Mouse (Mus musculus) stomach, embryonic 14.5 days (tissue): ENCODE data around the gene Tmed3. TPM values are rescaled to one million over a fixed set of nuclear protein-coding genes. Genes with fewer than 3 reads are reported as not detected.

Experiments used
- ATAC-seq: fragments of 200-750 bp; cut with Nextera tagmentation; 2 replicates; pipeline ENCODE4 v1.8.0; 2017; ENCODE audit warnings: low read depth, moderate TSS enrichment; ENCODE audit not compliant: insufficient number of reproducible peaks, insufficient read depth, low FRiP score
- H3K27ac ChIP-seq: fragments of 300-500 bp; sonication (generic); 2 replicates; pipeline ENCODE4 v1.5.1; 2014; ENCODE audit warnings: mild to moderate bottlenecking, low read length, moderate library complexity, mixed read lengths
- H3K27me3 ChIP-seq: fragments of 300-500 bp; sonication (generic); 2 replicates; pipeline ENCODE4 v1.6.1; 2014; ENCODE audit warnings: low read length, control low read depth, mixed read lengths; ENCODE audit not compliant: control insufficient read depth, insufficient read depth
- H3K36me3 ChIP-seq: fragments of 300-500 bp; sonication (generic); 2 replicates; pipeline ENCODE4 v1.6.1; 2014; ENCODE audit warnings: mild to moderate bottlenecking, control low read depth, low read length, moderate library complexity, mixed read lengths; ENCODE audit not compliant: control insufficient read depth, insufficient read depth
- H3K4me1 ChIP-seq: fragments of 300-500 bp; sonication (generic); 2 replicates; pipeline ENCODE4 v1.6.1; 2014; ENCODE audit warnings: low read length, control low read depth, mixed read lengths; ENCODE audit not compliant: control insufficient read depth, insufficient read depth
- H3K4me2 ChIP-seq: fragments of 300-500 bp; sonication (generic); replicated peaks from 2 replicates; pipeline ENCODE4 v1.6.1; 2014; ENCODE audit warnings: low read depth, low read length, control low read depth
- H3K4me3 ChIP-seq: fragments of 300-500 bp; sonication (generic); 2 replicates; pipeline ENCODE4 v1.5.1; 2014; ENCODE audit warnings: low read depth, low read length, control low read depth
- H3K9ac ChIP-seq: fragments of 300-500 bp; sonication (generic); replicated peaks from 2 replicates; pipeline ENCODE4 v1.6.1; 2014; ENCODE audit warnings: low read depth, mild to moderate bottlenecking, control low read depth, low read length, moderate library complexity, mixed read lengths
- H3K9me3 ChIP-seq: fragments of 300-500 bp; sonication (generic); 2 replicates; pipeline ENCODE4 v1.6.1; 2016; ENCODE audit warnings: low read depth, low read length, control low read depth; ENCODE audit not compliant: control insufficient read depth
- WGBS: fragments of 180-500 bp; shearing (Covaris S2); extraction: QIAGEN DNeasy Blood & Tissue Kit; methylation state at CpG from one replicate; pipeline ENCODE4 v1.1.7; 2014; 5-methylcytosine and 5-hydroxymethylcytosine counted together
- polyA plus RNA-seq: library from polyadenylated mRNA; unstranded; fragments of >200 nt; fragmentation: Nextera tagmentation; extraction: Ambion mirVana; gene quantifications from 2 replicates; pipeline ENCODE4 v1.2.1, GENCODE M21; 2014

Gene Tmed3
- polyA plus RNA-seq, 1 experiment from 2014 or later: 121 TPM

DNA sequence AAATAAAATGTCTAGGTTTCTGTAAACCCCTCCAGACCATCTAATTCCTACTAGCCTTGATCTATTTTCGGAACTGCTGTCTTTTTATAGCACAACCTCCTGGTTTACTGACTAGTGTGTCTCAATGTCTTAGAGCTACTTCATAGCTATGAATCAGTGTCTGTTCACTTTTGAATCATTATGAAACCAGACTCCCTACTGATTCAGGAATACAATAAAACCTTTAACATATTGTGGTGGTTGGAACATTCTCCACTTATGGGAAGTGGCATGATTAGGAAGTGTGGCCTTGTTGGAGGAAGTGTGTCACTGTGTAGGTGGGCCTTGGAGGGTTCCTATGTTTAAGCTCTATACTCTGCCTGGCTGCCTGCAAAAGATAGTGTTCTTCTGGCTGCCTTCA lies 9.7 kb downstream of the Tmed3 start:
- WGBS: 91% methylated on average over 1 of the region's 1 CpGs
- peaks cover 18% of the 10 kb centered on the region for H3K36me3 ChIP-seq
- no peak for ATAC-seq
- H3K27ac ChIP-seq: no peak overlapping the region
- H3K9me3 ChIP-seq: no peaks in the 10 kb centered on the region
- H3K4me2 ChIP-seq: no peak overlapping the region
- H3K4me1 ChIP-seq: no peaks in the 10 kb centered on the region
- H3K4me3 ChIP-seq: no peak overlapping the region
- H3K9ac ChIP-seq: no peak overlapping the region
- H3K27me3 ChIP-seq: no peaks in the 10 kb centered on the region

DNA sequence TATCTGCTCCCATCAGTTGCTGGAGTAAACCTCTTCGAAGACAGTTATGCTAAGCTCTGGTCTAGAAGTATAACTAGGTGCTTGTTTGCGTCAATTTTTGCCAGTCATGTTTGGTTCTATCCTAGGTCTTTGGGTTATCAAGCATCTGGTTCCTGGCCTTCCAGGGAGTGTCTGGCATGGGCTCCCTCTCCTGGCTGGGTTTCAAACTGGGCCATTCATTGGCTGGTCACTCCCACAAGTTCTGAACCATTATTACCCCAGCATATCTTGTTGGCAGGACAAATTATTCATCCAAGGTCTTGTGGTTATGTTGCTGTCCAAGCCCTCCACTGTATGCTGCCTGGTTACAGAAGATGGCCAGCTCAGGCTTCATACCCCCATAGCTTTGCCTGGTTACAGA lies 11.2 kb downstream of the Tmed3 start:
- H3K27ac ChIP-seq: no peak overlapping the region
- H3K4me1 ChIP-seq: no peaks in the 10 kb centered on the region
- ATAC-seq: no peak
- H3K36me3 ChIP-seq: peaks cover 4% of the 10 kb centered on the region; the same call in 1 of the 2 replicates
- no peaks in the 10 kb centered on the region for H3K9me3 ChIP-seq
- no peaks in the 10 kb centered on the region for H3K27me3 ChIP-seq
- 92% methylated on average over 2 of the region's 2 CpGs for WGBS
- H3K4me3 ChIP-seq: no peak overlapping the region
- H3K9ac ChIP-seq: no peak overlapping the region
- no peak overlapping the region for H3K4me2 ChIP-seq

GRCm38 (mm10) chr9:89689179-89689578 lies 15.7 kb downstream of the Tmed3 start:
- Histone ChIP-seq H3K4me2 (no peak overlapping the region), H3K27ac (no peak overlapping the region), H3K27me3 (no peaks in the 10 kb centered on the region), H3K4me3 (no peak overlapping the region), H3K9ac (no peak overlapping the region), H3K9me3 (no peaks in the 10 kb centered on the region), H3K36me3 (no peaks in the 10 kb centered on the region), H3K4me1 (no peaks in the 10 kb centered on the region)
- ATAC-seq: no peak
- 58% methylated on average over 1 of the region's 1 CpGs for WGBS

- Histone ChIP-seq H3K4me1 (no peaks in the 10 kb centered on the region), H3K27me3 (no peaks in the 10 kb centered on the region), H3K9me3 (no peaks in the 10 kb centered on the region), H3K4me2 (no peak overlapping the region), H3K36me3 (no peaks in the 10 kb centered on the region), H3K9ac (no peak overlapping the region), H3K27ac (no peak overlapping the region), H3K4me3 (no peak overlapping the region)
- WGBS: 55% methylated on average over 10 of the region's 10 CpGs
- no peak for ATAC-seq
Measured at GRCm38 (mm10) chr9:89687503-89688226, 17.2 kb downstream of the Tmed3 start.

DNA sequence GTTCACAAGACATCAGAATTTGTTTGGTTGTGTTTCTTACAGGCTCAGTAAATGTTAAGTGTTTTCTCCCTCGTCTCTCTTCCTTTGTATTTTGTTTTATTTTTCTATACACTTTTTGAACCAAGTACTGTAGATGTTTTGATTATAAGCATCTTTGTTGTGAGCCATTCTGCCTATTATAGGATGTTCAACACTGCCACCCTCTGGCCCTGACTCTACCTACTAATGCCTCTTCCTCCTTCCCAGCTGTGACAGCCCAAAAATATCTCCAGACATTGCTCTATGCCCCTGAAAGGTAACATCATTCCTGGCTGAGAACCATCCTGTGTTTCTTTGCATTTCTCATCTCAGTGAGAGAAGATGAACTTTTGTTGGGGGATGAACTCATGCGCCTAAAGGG lies 18.6 kb downstream of the Tmed3 start:
- ATAC-seq: no peak
- H3K9me3 ChIP-seq: no peaks in the 10 kb centered on the region
- H3K4me2 ChIP-seq: no peak overlapping the region
- no peak overlapping the region for H3K27ac ChIP-seq
- no peak overlapping the region for H3K9ac ChIP-seq
- no peak overlapping the region for H3K4me3 ChIP-seq
- no peaks in the 10 kb centered on the region for H3K36me3 ChIP-seq
- 70% methylated on average over 2 of the region's 2 CpGs for WGBS
- no peaks in the 10 kb centered on the region for H3K4me1 ChIP-seq
- no peaks in the 10 kb centered on the region for H3K27me3 ChIP-seq

DNA sequence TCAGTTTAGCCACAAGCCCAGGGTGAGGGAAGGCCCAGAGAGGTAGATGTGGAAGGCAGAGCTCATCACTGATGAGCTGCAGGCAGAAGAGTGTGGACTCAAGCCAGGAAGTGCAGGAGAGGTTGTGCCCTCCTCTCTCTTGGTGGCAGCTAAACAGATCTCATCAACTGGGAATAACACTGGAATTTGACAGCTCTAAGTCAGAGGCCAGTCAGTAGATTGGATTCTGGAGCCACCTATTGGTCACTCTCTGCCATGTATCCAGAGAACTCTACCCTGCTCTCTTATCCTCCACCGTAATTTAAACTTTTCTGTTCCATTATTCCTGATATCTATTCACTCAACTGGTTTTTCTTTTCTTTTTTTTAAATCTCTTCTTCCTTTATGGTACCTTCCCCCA lies 25.9 kb downstream of the Tmed3 start:
- Histone ChIP-seq H3K36me3 (no peaks in the 10 kb centered on the region), H3K4me2 (no peak overlapping the region), H3K4me3 (no peak overlapping the region), H3K27ac (no peak overlapping the region), H3K9ac (no peak overlapping the region), H3K9me3 (no peaks in the 10 kb centered on the region), H3K4me1 (no peaks in the 10 kb centered on the region), H3K27me3 (no peaks in the 10 kb centered on the region)
- ATAC-seq: no peak; the same call in 1 of the 2 replicates
- WGBS: 51% methylated on average over 1 of the region's 1 CpGs

GRCm38 (mm10) chr9:89674014-89674618 lies 30.8 kb downstream of the Tmed3 start:
- H3K27ac ChIP-seq: no peak overlapping the region
- no peak overlapping the region for H3K4me3 ChIP-seq
- H3K36me3 ChIP-seq: no peaks in the 10 kb centered on the region
- H3K4me2 ChIP-seq: no peak overlapping the region
- H3K27me3 ChIP-seq: no peaks in the 10 kb centered on the region
- WGBS: 54% methylated on average over 3 of the region's 3 CpGs
- H3K4me1 ChIP-seq: no peaks in the 10 kb centered on the region
- peak; percentile 56; the same call in 1 of the 2 replicates for ATAC-seq
- no peak overlapping the region for H3K9ac ChIP-seq
- no peaks in the 10 kb centered on the region for H3K9me3 ChIP-seq

DNA sequence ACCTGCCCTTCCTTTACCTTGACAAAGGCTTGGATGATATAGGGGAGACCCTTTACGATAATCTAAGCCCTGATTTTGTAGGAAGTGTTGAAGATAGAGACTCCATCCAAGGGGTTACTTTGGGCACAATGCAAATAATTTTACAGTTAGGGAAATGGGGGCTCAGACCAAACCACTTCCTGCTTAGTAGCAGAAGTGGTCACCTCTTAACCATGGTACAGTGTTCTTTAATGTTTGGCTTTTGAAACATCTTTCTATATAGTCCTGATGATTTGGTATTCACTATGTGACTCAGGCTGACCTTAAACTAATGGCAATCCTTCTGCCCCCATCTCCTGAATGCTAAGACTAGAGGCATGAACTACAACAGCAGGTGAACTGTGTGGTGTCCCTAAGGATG lies 31.5 kb downstream of the Tmed3 start:
- H3K36me3 ChIP-seq: no peaks in the 10 kb centered on the region
- H3K27ac ChIP-seq: no peak overlapping the region
- H3K4me3 ChIP-seq: no peak overlapping the region
- no peak for ATAC-seq
- WGBS: 85% methylated on average over 1 of the region's 1 CpGs
- H3K27me3 ChIP-seq: no peaks in the 10 kb centered on the region
- no peak overlapping the region for H3K9ac ChIP-seq
- no peak overlapping the region for H3K4me2 ChIP-seq
- no peaks in the 10 kb centered on the region for H3K9me3 ChIP-seq
- no peaks in the 10 kb centered on the region for H3K4me1 ChIP-seq

DNA sequence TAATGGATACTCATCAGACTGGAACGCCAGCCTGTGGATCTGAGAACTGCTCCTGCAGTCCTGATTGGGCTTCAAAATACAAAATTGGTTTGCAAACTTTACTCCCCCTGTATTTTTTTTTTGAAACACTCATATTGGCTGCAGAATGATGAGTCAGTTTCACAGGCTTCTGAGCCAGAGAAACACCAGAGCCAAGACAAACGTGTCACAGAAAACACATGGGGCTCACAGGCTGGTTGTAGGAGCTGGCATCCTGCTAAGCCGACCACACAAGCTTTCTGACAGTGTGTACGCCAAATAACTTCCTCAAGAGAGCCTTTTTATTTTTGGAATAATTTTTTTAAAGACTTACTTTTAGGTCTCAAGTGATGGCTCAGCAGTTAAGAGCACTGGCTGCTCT lies 35.0 kb downstream of the Tmed3 start:
- WGBS: 84% methylated on average over 4 of the region's 4 CpGs
- Histone ChIP-seq H3K4me3 (no peak overlapping the region), H3K9ac (no peak overlapping the region), H3K27ac (no peak overlapping the region), H3K4me1 (no peaks in the 10 kb centered on the region), H3K4me2 (no peak overlapping the region), H3K27me3 (no peaks in the 10 kb centered on the region), H3K36me3 (no peaks in the 10 kb centered on the region), H3K9me3 (no peaks in the 10 kb centered on the region)
- no peak for ATAC-seq
